Mouse (Mus musculus) thymus, adult 2 months (tissue): ENCODE measurements around the gene Hcst. TPM values are rescaled to one million over a fixed set of nuclear protein-coding genes. Genes with fewer than 3 reads are reported as not detected.
A peak's percentile ranks its signal among the peaks of the same experiment; 100 is the strongest.

Experiments
- DNase-seq: peaks from one replicate; pipeline ENCODE4 v3.0.0; 2021
- H3K27ac ChIP-seq: fragments of 200-500 bp; 2 replicates; pipeline ENCODE4 v1.5.1; 2012; ENCODE audit warnings: low read length, control low read depth; ENCODE audit not compliant: control insufficient read depth, insufficient read depth
- H3K27me3 ChIP-seq: fragments of 200-500 bp; 2 replicates; pipeline ENCODE4 v1.6.1; 2012; ENCODE audit warnings: mild to moderate bottlenecking, low read length, moderate library complexity, mixed read lengths; ENCODE audit not compliant: control insufficient read depth, insufficient read depth
- H3K36me3 ChIP-seq: fragments of 200-500 bp; 2 replicates; pipeline ENCODE4 v1.6.1; 2012; ENCODE audit warnings: mild to moderate bottlenecking, low read length, moderate library complexity; ENCODE audit not compliant: control insufficient read depth, insufficient read depth
- H3K4me1 ChIP-seq: fragments of 200-500 bp; replicated peaks from 2 replicates; pipeline ENCODE4 v1.6.1; 2012; ENCODE audit warnings: low read length; ENCODE audit not compliant: control insufficient read depth, insufficient read depth
- H3K4me3 ChIP-seq: fragments of 200-500 bp; 2 replicates; pipeline ENCODE4 v1.5.1; 2012; ENCODE audit warnings: mild to moderate bottlenecking, low read length, control low read depth, moderate library complexity; ENCODE audit not compliant: control insufficient read depth, insufficient read depth
- CTCF ChIP-seq: fragments of 200-500 bp; IDR thresholded peaks from 2 replicates; pipeline ENCODE4 v1.5.1; 2012; ENCODE audit warnings: mild to moderate bottlenecking, control low read depth, low read length, moderate library complexity, borderline replicate concordance; ENCODE audit not compliant: control insufficient read depth, poor library complexity, insufficient read depth; ENCODE audit errors: extremely low read depth
- POLR2A ChIP-seq: fragments of 200-500 bp; IDR thresholded peaks from 2 replicates; pipeline ENCODE4 v1.6.1; 2012; ENCODE audit warnings: mild to moderate bottlenecking, low read length, control low read depth, moderate library complexity; ENCODE audit not compliant: control insufficient read depth, poor library complexity, insufficient read depth; ENCODE audit errors: extremely low read depth
- WGBS: fragments of 180-500 bp; shearing (Covaris S2); methylation state at CpG from one replicate; pipeline ENCODE4 v1.1.7; 2018; 5-methylcytosine and 5-hydroxymethylcytosine counted together
- polyA plus RNA-seq: library from polyadenylated mRNA; depleted of rRNA; stranded (reverse); fragments of >200 nt; gene quantifications from 2 replicates; pipeline ENCODE4 v1.2.3, GENCODE M21; 2012

Gene Hcst
- polyA plus RNA-seq, 1 experiment: 279 TPM

DNA sequence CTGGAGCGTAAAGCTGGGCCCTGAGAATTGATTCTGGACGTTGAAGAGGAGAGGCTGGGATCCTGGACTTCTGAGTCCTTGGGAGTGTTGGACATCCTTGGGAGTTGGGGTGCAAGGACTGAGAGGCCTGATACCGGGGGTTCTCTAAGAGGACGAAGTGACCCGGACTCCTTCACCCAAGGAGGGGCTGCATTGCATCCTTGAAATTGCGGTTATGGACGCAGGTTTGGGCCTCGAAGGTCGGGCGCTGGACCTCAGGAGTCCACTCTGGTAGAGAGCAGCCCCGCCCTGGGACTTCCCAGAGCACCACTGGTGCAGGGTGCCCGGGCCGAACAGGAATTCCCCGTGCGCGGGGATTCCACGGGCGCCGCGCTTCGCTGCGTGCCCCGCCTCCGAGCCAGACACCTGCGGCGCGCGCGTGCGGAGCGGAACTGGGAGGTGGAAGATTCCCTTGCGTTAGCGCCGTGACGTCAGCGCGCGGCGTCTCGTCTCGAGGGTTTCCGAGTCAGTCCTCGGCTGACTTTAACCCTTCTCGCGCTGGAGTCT lies 2.3 kb upstream of the Hcst start:
- H3K27ac ChIP-seq: peak overlapping the region; percentile 97

DNA sequence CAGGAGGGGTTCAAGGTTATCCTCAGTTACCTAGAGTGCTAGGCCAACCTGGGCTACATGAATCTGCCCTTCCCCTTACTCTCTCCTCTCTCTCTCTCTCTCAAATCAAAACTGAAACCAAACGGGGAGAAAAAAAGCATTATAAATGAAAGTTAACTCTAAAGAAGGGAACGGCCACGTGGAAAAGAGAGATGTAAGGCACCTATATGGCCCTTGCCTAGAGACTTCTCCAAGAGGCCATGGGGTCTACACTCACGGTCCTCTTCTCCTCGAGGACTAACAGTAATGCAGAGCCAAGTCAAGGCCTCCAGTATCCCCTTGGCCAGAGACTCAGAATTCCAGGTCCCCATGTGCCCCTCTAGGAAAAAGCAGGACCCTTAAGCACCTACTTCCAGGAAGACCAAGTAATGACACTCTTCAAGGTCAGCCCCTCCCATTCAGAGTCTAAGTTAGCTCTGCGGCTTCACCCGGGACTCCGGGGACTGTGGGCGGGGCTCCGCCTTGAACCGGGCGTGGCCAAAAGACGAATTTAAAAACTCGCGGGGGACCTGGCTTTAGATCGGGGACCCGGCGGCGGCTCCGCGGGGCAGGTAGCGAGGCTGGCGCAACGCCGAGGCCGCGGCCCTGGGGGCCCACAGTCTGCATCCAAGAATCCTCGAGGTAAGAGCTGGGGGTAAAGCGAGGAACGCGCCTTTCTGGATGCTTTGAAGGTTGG lies 1.7 kb upstream of the Hcst start, which contains the start of gene Nfkbid:
TSS of gene Nfkbid (plus strand) at position 558 of the 715 bp plus-strand sequence.
- whole genome bisulfite sequencing: 3% methylated on average over 31 of the region's 31 CpGs

More for the DNA sequence above, 2.3 kb upstream of the Hcst start:
- H3K27me3 ChIP-seq: no peaks in the 10 kb centered on the region
- peak overlapping the region; percentile 82 for H3K4me3 ChIP-seq
- peak; percentile 95 for DNase-seq
- peaks cover 27% of the 10 kb centered on the region for H3K36me3 ChIP-seq
- under 1% methylated on average over 45 of the region's 45 CpGs for WGBS
- peaks cover 41% of the 10 kb centered on the region for H3K4me1 ChIP-seq
- TF ChIP-seq POLR2A (peak; percentile 69; the same call in 1 of the 2 replicates), CTCF (peak; percentile 43; the same call in 1 of the 2 replicates)

DNA sequence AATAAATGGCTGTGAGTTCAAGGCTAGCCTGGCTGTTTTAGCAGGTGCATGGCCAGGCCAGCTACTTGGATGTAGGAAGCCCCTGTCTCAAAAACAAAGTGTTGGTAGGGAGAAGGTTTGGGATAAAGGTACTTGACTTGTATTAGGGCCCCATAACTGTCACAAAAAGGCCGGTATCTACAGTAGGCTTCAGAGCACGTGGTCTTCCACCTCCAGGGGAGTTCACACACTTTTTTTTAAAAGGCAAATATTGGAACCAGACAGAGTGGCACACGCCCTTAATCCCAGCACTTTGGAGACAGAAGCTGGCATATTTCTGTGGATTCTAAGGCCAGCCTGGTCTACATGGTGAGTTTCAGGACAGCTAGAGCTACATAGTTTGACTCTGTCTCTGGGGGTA lies 1.0 kb upstream of the Hcst start:
- H3K4me1 ChIP-seq: peaks cover 46% of the 10 kb centered on the region
- no peak overlapping the region for H3K4me3 ChIP-seq
- no peaks in the 10 kb centered on the region for H3K27me3 ChIP-seq
- peaks cover 17% of the 10 kb centered on the region for H3K36me3 ChIP-seq
- no peak for TF ChIP-seq POLR2A
- TF ChIP-seq CTCF: no peak
- H3K27ac ChIP-seq: peak overlapping the region; percentile 95
- WGBS: 50% methylated on average over 3 of the region's 3 CpGs
- DNase-seq: no peak

More for the DNA sequence above, 1.7 kb upstream of the Hcst start, which contains the start of gene Nfkbid:
- no peaks in the 10 kb centered on the region for H3K27me3 ChIP-seq
- H3K27ac ChIP-seq: peak within 1 kb of the TSS; percentile 97
- H3K4me1 ChIP-seq: peaks cover 43% of the 10 kb centered on the region
- peaks cover 21% of the 10 kb centered on the region for H3K36me3 ChIP-seq
- TF ChIP-seq CTCF (peak; percentile 37; the same call in 1 of the 2 replicates), POLR2A (peak; percentile 70; the same call in 1 of the 2 replicates)
- DNase-seq: peak; percentile 94
- peak within 1 kb of the TSS; percentile 82 for H3K4me3 ChIP-seq

GRCm38 (mm10) chr7:30417856-30418255 lies 1.8 kb downstream of the Hcst start:
- DNase-seq: peak; percentile 44
- no peak for TF ChIP-seq CTCF
- TF ChIP-seq POLR2A: no peak
- H3K4me3 ChIP-seq: no peak overlapping the region
- H3K4me1 ChIP-seq: peaks cover 46% of the 10 kb centered on the region
- no peaks in the 10 kb centered on the region for H3K27me3 ChIP-seq
- H3K27ac ChIP-seq: peak overlapping the region; percentile 95; the same call in 1 of the 2 replicates
- no peaks in the 10 kb centered on the region for H3K36me3 ChIP-seq
- 6% methylated on average over 9 of the region's 9 CpGs for WGBS

DNA sequence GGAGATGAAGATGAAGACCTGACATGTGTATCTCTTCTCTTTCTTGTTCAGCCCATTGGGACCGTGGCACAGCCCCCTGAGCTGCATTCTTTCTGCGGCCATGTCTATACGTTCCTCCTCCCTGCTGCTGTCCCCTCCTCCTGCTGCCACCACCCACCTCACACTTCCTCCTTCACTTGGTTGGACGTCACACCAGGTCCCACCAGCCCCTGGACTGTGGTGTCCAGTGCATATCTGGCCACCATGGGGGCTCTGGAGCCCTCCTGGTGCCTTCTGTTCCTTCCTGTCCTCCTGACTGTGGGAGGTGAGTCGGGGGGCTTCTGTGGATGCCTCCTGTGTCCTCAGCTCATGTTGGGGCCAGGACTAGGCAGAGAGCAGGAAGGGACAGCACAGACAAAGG lies 6.1 kb downstream of the Hcst start, which contains the start of gene Tyrobp:
TSS of gene Tyrobp (plus strand) at position 165 of the 400 bp plus-strand sequence.
- TF ChIP-seq CTCF: no peak
- no peak for TF ChIP-seq POLR2A
- WGBS: 60% methylated on average over 5 of the region's 5 CpGs
- Histone ChIP-seq H3K4me3 (no peak within 1 kb of the TSS; the same call in 1 of the 2 replicates), H3K4me1 (peaks cover 54% of the 10 kb centered on the region), H3K36me3 (no peaks in the 10 kb centered on the region), H3K27me3 (no peaks in the 10 kb centered on the region), H3K27ac (no peak within 1 kb of the TSS)
- DNase-seq: no peak

DNA sequence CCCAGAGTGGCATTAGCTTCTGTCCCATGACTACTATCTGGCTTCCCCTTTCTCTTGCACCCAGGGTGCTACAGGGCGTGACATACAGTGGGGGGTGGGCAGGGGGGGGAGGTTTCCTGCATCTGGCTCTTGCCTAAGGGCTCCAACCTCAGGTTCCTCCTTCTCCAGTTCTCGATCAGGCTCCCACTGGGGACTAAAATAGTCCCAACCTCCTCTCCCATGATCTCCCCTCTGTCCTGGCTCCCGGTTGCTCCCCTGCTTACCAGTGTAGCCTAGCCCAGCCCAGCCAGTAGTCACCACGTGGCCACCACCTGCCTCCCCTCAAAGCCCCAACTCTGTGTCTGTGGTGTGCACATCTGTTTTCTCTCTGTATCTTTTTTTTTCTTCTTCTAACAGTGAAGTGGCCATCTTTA lies 6.9 kb downstream of the Hcst start:
- no peak for TF ChIP-seq POLR2A
- no peak for TF ChIP-seq CTCF
- 9% methylated on average over 4 of the region's 4 CpGs for WGBS
- Histone ChIP-seq H3K27ac (no peak overlapping the region), H3K27me3 (no peaks in the 10 kb centered on the region), H3K4me3 (no peak overlapping the region), H3K36me3 (no peaks in the 10 kb centered on the region), H3K4me1 (peaks cover 46% of the 10 kb centered on the region)
- DNase-seq: peak; percentile 46
